Mouse (Mus musculus) liver, postnatal 0 days (tissue): ENCODE measurements around the gene Btnl2.

ENCODE experiments used
- CTCF ChIP-seq: sonication (generic); IDR thresholded peaks from 2 replicates; pipeline ENCODE4 v1.5.1; 2016; ENCODE audit warnings: antibody characterized with exemption, low read depth
- EP300 ChIP-seq: IDR thresholded peaks from 2 replicates; pipeline ENCODE4 v1.6.1; 2016; ENCODE audit warnings: antibody characterized with exemption, low read depth, mild to moderate bottlenecking

- TF ChIP-seq CTCF (0 out of 2 replicates have a peak, but pooled peaks have one; percentile 27), EP300 (no peak)
Observed at GRCm38 (mm10) chr17:34363676-34364310, 9.2 kb downstream of the Btnl2 start.
